In the genomic region with DNA sequence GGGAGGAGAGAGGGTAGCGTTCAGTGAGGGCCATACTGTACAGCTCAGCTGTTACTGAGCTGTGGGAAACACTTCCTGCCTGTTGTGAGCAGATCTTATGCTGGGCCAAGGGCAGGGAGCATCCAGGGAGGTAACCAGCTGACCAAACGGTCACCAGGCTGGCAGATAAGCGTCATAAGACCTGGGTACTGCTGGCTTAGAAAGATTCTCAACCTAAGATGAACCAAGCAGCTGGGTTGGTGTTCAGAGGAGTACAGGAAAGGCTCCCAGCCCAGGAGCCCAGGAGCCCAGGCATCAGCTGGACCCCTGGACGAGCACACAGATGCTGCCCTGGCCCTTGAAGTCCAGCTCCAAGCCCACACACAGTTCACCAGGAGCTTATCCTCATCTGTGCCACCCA, we compare ENCODE assay signal across 26 mouse cellular contexts. TPM values are rescaled to one million over a fixed set of nuclear protein-coding genes. Genes with fewer than 3 reads are reported as not detected.
DNase-seq lines count a peak whose midpoint lies in the region; ATAC-seq and TF ChIP-seq lines count a peak whose summit lies in the region.
"Had no signal": no experiment of that assay in that cellular context is flagged by ENCODE, and none has a peak within 500 bp of the region (broad histone marks: within the 10 kb centered on the region; RNA-seq: fewer than 3 reads in every experiment).

No protein-coding gene starts in this region.

- WGBS in stomach, postnatal 0 days, result 83% methylated on average over 4 of the region's 4 CpGs

- H3K4me1 ChIP-seq in stomach, postnatal 0 days (replicated peaks; ENCODE audit: control insufficient read depth, insufficient read depth), result no peaks in the 10 kb centered on the region
- H3K4me1 ChIP-seq: embryonic facial prominence, embryonic 15.5 days; hindbrain, embryonic 15.5 days; intestine, embryonic 15.5 days; kidney, embryonic 15.5 days; limb, embryonic 12.5 days; midbrain, embryonic 15.5 days; neural tube, embryonic 12.5 days had no signal

- H3K4me2 ChIP-seq in stomach, postnatal 0 days (replicated peaks; ENCODE audit: low read depth), result no peak overlapping the region
- H3K4me2 ChIP-seq: embryonic facial prominence, embryonic 15.5 days; hindbrain, embryonic 15.5 days; intestine, embryonic 15.5 days; kidney, embryonic 15.5 days; limb, embryonic 12.5 days; midbrain, embryonic 15.5 days; neural tube, embryonic 12.5 days had no signal

- DNase-seq in frontal cortex, postnatal 10 days (ENCODE audit: low spot score in 2 of 2), result peak; percentile 2 to 3
- DNase-seq in frontal cortex, adult 2 months (ENCODE audit: extremely low spot score in 1 of 2, low spot score in 1 of 2), result no peak
- DNase-seq in layer of hippocampus, adult 9-11 months, result peak; percentile 1
- no peak for DNase-seq in layer of hippocampus, adult 11-12 months (ENCODE audit: low spot score)
- peak; percentile 0 for DNase-seq in thymus, postnatal 25 days
- no peak for DNase-seq in thymus, postnatal 0 days (ENCODE audit: low spot score)
- DNase-seq in stomach, postnatal 0 days (ENCODE audit: low spot score), result peak; percentile 12
- DNase-seq: adrenal gland, postnatal 25 days; B cell, adult 2 months; cerebellum, adult 9-10 months; forebrain, postnatal 0 days; gastrocnemius, postnatal 36 days; retina, postnatal 1 day; thymus, postnatal 4 days had no signal

- ATAC-seq in stomach, postnatal 0 days (ENCODE audit: low FRiP score, low TSS enrichment), result no peak
- ATAC-seq: forebrain, postnatal 0 days; intestine, embryonic 15.5 days; midbrain, embryonic 15.5 days; Patski had no signal

- H3K27me3 ChIP-seq in stomach, postnatal 0 days (ENCODE audit: control insufficient read depth, insufficient read depth, low read length), result no peaks in the 10 kb centered on the region
- H3K27me3 ChIP-seq: CH12.LX; embryonic facial prominence, embryonic 15.5 days; hindbrain, embryonic 15.5 days; intestine, embryonic 15.5 days; kidney, embryonic 15.5 days; limb, embryonic 12.5 days; midbrain, embryonic 15.5 days; neural tube, embryonic 12.5 days; Patski had no signal

- H3K36me3 ChIP-seq in stomach, postnatal 0 days (ENCODE audit: control insufficient read depth, insufficient read depth, low read length), result peaks cover 28% of the 10 kb centered on the region

- no peaks in the 10 kb centered on the region for H3K9me3 ChIP-seq in stomach, postnatal 0 days (ENCODE audit: control insufficient read depth, low read length)
- H3K9me3 ChIP-seq: embryonic facial prominence, embryonic 15.5 days; G1E; hindbrain, embryonic 15.5 days; intestine, embryonic 15.5 days; kidney, embryonic 15.5 days; limb, embryonic 12.5 days; midbrain, embryonic 15.5 days; neural tube, embryonic 12.5 days had no signal

- H3K9ac ChIP-seq in stomach, postnatal 0 days (ENCODE audit: low read length), result no peak overlapping the region
- H3K9ac ChIP-seq: embryonic facial prominence, embryonic 15.5 days; forebrain, postnatal 0 days; hindbrain, embryonic 15.5 days; intestine, embryonic 15.5 days; kidney, embryonic 15.5 days; limb, embryonic 12.5 days; liver, embryonic 14.5 days; midbrain, embryonic 15.5 days; neural tube, embryonic 12.5 days had no signal

- no peak for TF ChIP-seq CTCF in stomach, postnatal 0 days (IDR thresholded peaks at IDR 0.05; ENCODE audit: low read depth)

- no peak for TF ChIP-seq EP300 in stomach, postnatal 0 days (optimal IDR thresholded peaks at IDR 0.05)

- no peak overlapping the region for H3K4me3 ChIP-seq in stomach, postnatal 0 days (ENCODE audit: low read depth, low read length)
- H3K4me3 ChIP-seq: embryonic facial prominence, embryonic 15.5 days; hindbrain, embryonic 15.5 days; intestine, embryonic 15.5 days; kidney, embryonic 15.5 days; limb, embryonic 12.5 days; midbrain, embryonic 15.5 days; neural tube, embryonic 12.5 days had no signal

- H3K27ac ChIP-seq in stomach, postnatal 0 days (replicated peaks), result no peak overlapping the region
- H3K27ac ChIP-seq: embryonic facial prominence, embryonic 15.5 days; hindbrain, embryonic 15.5 days; intestine, embryonic 15.5 days; kidney, embryonic 15.5 days; limb, embryonic 12.5 days; liver, embryonic 14.5 days; macrophage; midbrain, embryonic 15.5 days; neural tube, embryonic 12.5 days had no signal

RNA-seq across cellular contexts. Expression of gene Mrpl21, which starts 15.4 kb away (rescaled TPM):
- polyA plus RNA-seq in frontal cortex, adult 2 months (2012; rRNA removed), result 53.9 and 56.7 TPM in 2 replicates
- polyA plus RNA-seq in thymus, postnatal 0 days (2015; fragmentation: Nextera tagmentation; extraction: Ambion mirVana), result 129 and 137 TPM in 2 replicates
- polyA plus RNA-seq in stomach, postnatal 0 days (2015; fragmentation: Nextera tagmentation; extraction: Ambion mirVana), result 81.6 and 87.2 TPM in 2 replicates

RNA-seq across cellular contexts. Expression of gene Ighmbp2, which starts 15.5 kb away (rescaled TPM):
- polyA plus RNA-seq in frontal cortex, adult 2 months (2012; rRNA removed), result 7.0 and 8.2 TPM in 2 replicates
- 10.0 and 10.6 TPM in 2 replicates for polyA plus RNA-seq in thymus, postnatal 0 days (2015; fragmentation: Nextera tagmentation; extraction: Ambion mirVana)
- 3.9 and 4.0 TPM in 2 replicates for polyA plus RNA-seq in stomach, postnatal 0 days (2015; fragmentation: Nextera tagmentation; extraction: Ambion mirVana)

RNA-seq across cellular contexts. Expression of gene Cpt1a, which starts 54.8 kb away (rescaled TPM):
- 22.6 and 25.1 TPM in 2 replicates for polyA plus RNA-seq in frontal cortex, adult 2 months (2012; rRNA removed)
- polyA plus RNA-seq in thymus, postnatal 0 days (2015; fragmentation: Nextera tagmentation; extraction: Ambion mirVana), result 54.7 and 60.1 TPM in 2 replicates
- 59.5 and 62.0 TPM in 2 replicates for polyA plus RNA-seq in stomach, postnatal 0 days (2015; fragmentation: Nextera tagmentation; extraction: Ambion mirVana)

Comparison
In these comparisons a context has a peak if more than half of its experiments do, and no peak if none do; other contexts are left out.
1. DNase-seq: peak in frontal cortex, postnatal 10 days (2 of 2), layer of hippocampus, adult 9-11 months (single experiment), thymus, postnatal 25 days (single experiment) and stomach, postnatal 0 days (single experiment); none in frontal cortex, adult 2 months (0 of 2), layer of hippocampus, adult 11-12 months (single experiment) and thymus, postnatal 0 days (single experiment).